Comparison of ENCODE assay signal across 24 mouse cellular contexts in the genomic region with DNA sequence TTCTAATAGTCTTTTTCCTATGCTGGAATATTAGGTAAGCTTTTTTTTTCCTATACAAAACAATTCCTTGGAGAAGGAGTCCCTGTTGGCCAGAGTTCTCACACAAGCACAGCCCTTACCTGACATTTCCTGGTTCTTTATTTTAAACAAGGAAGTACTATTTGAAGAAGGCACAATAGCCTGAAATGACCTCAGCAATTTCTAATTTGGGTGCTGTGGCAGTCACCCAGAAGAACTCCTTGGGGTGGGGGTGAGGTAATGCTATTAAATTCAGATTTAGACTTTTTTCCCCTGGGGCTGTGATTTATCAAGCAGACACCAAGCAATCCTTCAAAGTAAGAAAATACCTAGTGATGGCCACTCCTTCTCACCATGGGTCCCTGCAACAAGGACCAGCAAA. TPM values are rescaled to one million over a fixed set of nuclear protein-coding genes. Genes with fewer than 3 reads are reported as not detected.
A peak's percentile ranks its signal among the peaks of the same experiment; 100 is the strongest.
DNase-seq lines count a peak whose midpoint lies in the region; ATAC-seq lines count a peak whose summit lies in the region.
"Had no signal": no experiment of that assay in that cellular context is flagged by ENCODE, and none has a peak within 500 bp of the region (broad histone marks: within the 10 kb centered on the region; RNA-seq: fewer than 3 reads in every experiment).

No protein-coding gene starts in this region.

- H3K9ac ChIP-seq in heart, embryonic 11.5 days (ENCODE audit: low read depth, low read length), result no peak overlapping the region
- H3K9ac ChIP-seq: embryonic facial prominence, embryonic 13.5 days; forebrain, embryonic 15.5 days; heart, embryonic 13.5 days; hindbrain, embryonic 12.5 days; lung, embryonic 14.5 days; midbrain, embryonic 15.5 days had no signal

- no peaks in the 10 kb centered on the region for H3K27me3 ChIP-seq in heart, embryonic 11.5 days (ENCODE audit: control insufficient read depth, insufficient read depth, low read length)
- H3K27me3 ChIP-seq: embryonic facial prominence, embryonic 13.5 days; forebrain, embryonic 15.5 days; heart, embryonic 13.5 days; hindbrain, embryonic 12.5 days; midbrain, embryonic 15.5 days; Patski had no signal

- ATAC-seq in heart, embryonic 11.5 days (replicated peaks; ENCODE audit: insufficient number of reproducible peaks, low FRiP score, low TSS enrichment), result no peak
- ATAC-seq: activated CD4-positive, CD25-positive, alpha-beta regulatory T cell, adult 4 months; forebrain, embryonic 15.5 days; inflammation-experienced regulatory T-cells, adult 6 months; midbrain, embryonic 15.5 days; Patski had no signal

- H3K4me3 ChIP-seq in heart, embryonic 11.5 days (ENCODE audit: low read depth, low read length), result no peak overlapping the region
- H3K4me3 ChIP-seq: embryonic facial prominence, embryonic 13.5 days; forebrain, embryonic 15.5 days; heart, embryonic 13.5 days; hindbrain, embryonic 12.5 days; megakaryocyte, embryonic 14.5 days; midbrain, embryonic 15.5 days; myocyte had no signal

- peaks cover 23% of the 10 kb centered on the region for H3K4me1 ChIP-seq in heart, embryonic 11.5 days (ENCODE audit: control insufficient read depth, insufficient read depth, low read length)
- H3K4me1 ChIP-seq: forebrain, embryonic 15.5 days; hindbrain, embryonic 12.5 days; midbrain, embryonic 15.5 days had no signal

- no peaks in the 10 kb centered on the region for H3K36me3 ChIP-seq in heart, embryonic 11.5 days (ENCODE audit: control insufficient read depth, insufficient read depth, low read length)
- H3K36me3 ChIP-seq: embryonic facial prominence, embryonic 13.5 days; forebrain, embryonic 15.5 days; heart, embryonic 13.5 days; hindbrain, embryonic 12.5 days; midbrain, embryonic 15.5 days had no signal

- no peak overlapping the region for H3K27ac ChIP-seq in heart, embryonic 11.5 days (ENCODE audit: low read depth, low read length)
- H3K27ac ChIP-seq: embryonic facial prominence, embryonic 13.5 days; forebrain, embryonic 15.5 days; heart, embryonic 13.5 days; hindbrain, embryonic 12.5 days; midbrain, embryonic 15.5 days had no signal

- no peaks in the 10 kb centered on the region for H3K9me3 ChIP-seq in heart, embryonic 11.5 days (replicated peaks; ENCODE audit: control insufficient read depth, low read length)
- H3K9me3 ChIP-seq: forebrain, embryonic 15.5 days; hindbrain, embryonic 12.5 days; midbrain, embryonic 15.5 days had no signal

- H3K4me2 ChIP-seq in heart, embryonic 11.5 days, result no peak overlapping the region
- H3K4me2 ChIP-seq: embryonic facial prominence, embryonic 13.5 days; forebrain, embryonic 15.5 days; heart, embryonic 13.5 days; hindbrain, embryonic 12.5 days; liver, embryonic 11.5 days; lung, embryonic 14.5 days; midbrain, embryonic 15.5 days had no signal

- peak; percentile 29 for DNase-seq in adrenal gland, postnatal 10 days
- DNase-seq in adrenal gland, adult 18-20 months (ENCODE audit: low spot score in 2 of 2), result no peak
- peak; percentile 67 to 68 for DNase-seq in heart, adult 9 months (ENCODE audit: low spot score in 2 of 2)
- DNase-seq in kidney, postnatal 36 days, result peak; percentile 20 to 30
- DNase-seq in kidney, postnatal 10 days, result no peak
- DNase-seq in lung, postnatal 25 days (ENCODE audit: low spot score), result peak; percentile 66
- no peak for DNase-seq in T-cell, adult 2 months (ENCODE audit: low spot score)
- DNase-seq: adrenal gland, postnatal 25 days; cerebellum, adult 11-12 months; cerebellum, postnatal 14 days; lung, embryonic 14.5 days; thymus, adult 2 months had no signal

RNA-seq across cellular contexts. Expression of gene Mmp15, which starts 28.9 kb away (rescaled TPM):
- 10 to 100 TPM; 23.0 to 32.7 TPM for total RNA-seq in adrenal gland, postnatal 10 days (2021)
- total RNA-seq in adrenal gland, adult 18-20 months (2021), result 1 to 10 TPM; 5.6 to 8.9 TPM
- polyA plus RNA-seq in heart, embryonic 11.5 days (2014; fragmentation: Nextera tagmentation; extraction: Ambion mirVana), result 38.1 and 43.1 TPM in 2 replicates

RNA-seq across cellular contexts. Expression of gene Usb1, which starts 48.9 kb away (rescaled TPM):
- total RNA-seq in adrenal gland, postnatal 10 days (2021), result 10 to 100 TPM; 18.5 to 20.5 TPM
- total RNA-seq in adrenal gland, adult 18-20 months (2021), result 10 to 100 TPM; 11.6 to 11.9 TPM
- polyA plus RNA-seq in heart, embryonic 11.5 days (2014; fragmentation: Nextera tagmentation; extraction: Ambion mirVana), result 26.3 and 27.2 TPM in 2 replicates

RNA-seq across cellular contexts. Expression of gene Zfp319, which starts 49.2 kb away (rescaled TPM):
- total RNA-seq in adrenal gland, postnatal 10 days (2021), result 10 to 100 TPM; 10.5 to 11.3 TPM
- 10 to 100 TPM in 1 of 2 experiments, 1 to 10 TPM in 1; 9.4 to 11.0 TPM for total RNA-seq in adrenal gland, adult 18-20 months (2021)
- polyA plus RNA-seq in heart, embryonic 11.5 days (2014; fragmentation: Nextera tagmentation; extraction: Ambion mirVana), result 4.4 and 5.9 TPM in 2 replicates

RNA-seq across cellular contexts. Expression of gene Cfap20, which starts 53.7 kb away (rescaled TPM):
- 10 to 100 TPM; 48.4 to 57.7 TPM for total RNA-seq in adrenal gland, postnatal 10 days (2021)
- 10 to 100 TPM; 25.8 to 33.6 TPM for total RNA-seq in adrenal gland, adult 18-20 months (2021)
- polyA plus RNA-seq in heart, embryonic 11.5 days (2014; fragmentation: Nextera tagmentation; extraction: Ambion mirVana), result 135 and 139 TPM in 2 replicates

Comparison
In these comparisons a context has a peak if more than half of its experiments do, and no peak if none do; other contexts are left out.
1. DNase-seq: peak in adrenal gland, postnatal 10 days (single experiment), heart, adult 9 months (2 of 2), kidney, postnatal 36 days (2 of 2) and lung, postnatal 25 days (single experiment); none in adrenal gland, adult 18-20 months (0 of 2), kidney, postnatal 10 days (single experiment) and T-cell, adult 2 months (single experiment).